Mouse (Mus musculus): ENCODE measurements around the gene Ryk. TPM values are rescaled to one million over a fixed set of nuclear protein-coding genes. Genes with fewer than 3 reads are reported as not detected.
A peak's percentile ranks its signal among the peaks of the same experiment; 100 is the strongest.

The Ryk gene
- total and polyA plus RNA-seq, 2 experiments from 2014 or later = 9.3 to 47.7 TPM

- no peak for TF ChIP-seq CTCF (IDR thresholded peaks at IDR 0.05; ENCODE audit: low read depth)
- no peak overlapping the region for H3K27ac ChIP-seq
- H3K4me1 ChIP-seq (ENCODE audit: insufficient read depth, low read length) = no peaks in the 10 kb centered on the region
- no peak overlapping the region for H3K4me2 ChIP-seq (ENCODE audit: low read depth, low read length)
- no peaks in the 10 kb centered on the region for H3K9me3 ChIP-seq (ENCODE audit: low read length)
- 57% methylated on average over 10 of the region's 10 CpGs for WGBS
- DNase-seq (ENCODE audit: low spot score) = no peak
- no peak overlapping the region for H3K9ac ChIP-seq (replicated peaks; ENCODE audit: low read length)
- H3K4me3 ChIP-seq (ENCODE audit: low read length) = no peak overlapping the region
- H3K36me3 ChIP-seq (ENCODE audit: insufficient read depth, low read length) = no peaks in the 10 kb centered on the region
- no peak for ATAC-seq
- H3K27me3 ChIP-seq (ENCODE audit: insufficient read depth, low read length) = no peaks in the 10 kb centered on the region
Observed at GRCm38 (mm10) chr9:102806056-102806573, 28.6 kb upstream of the Ryk start.

GRCm38 (mm10) chr9:102811192-102811591 is 23.5 kb upstream of the Ryk start:
- no peaks in the 10 kb centered on the region for H3K4me1 ChIP-seq (ENCODE audit: insufficient read depth, low read length)
- H3K36me3 ChIP-seq (ENCODE audit: insufficient read depth, low read length) = no peaks in the 10 kb centered on the region
- no peak for TF ChIP-seq CTCF (IDR thresholded peaks at IDR 0.05; ENCODE audit: low read depth)
- no peaks in the 10 kb centered on the region for H3K9me3 ChIP-seq (ENCODE audit: low read length)
- no peak for DNase-seq (ENCODE audit: low spot score)
- no peak overlapping the region for H3K4me3 ChIP-seq (ENCODE audit: low read length)
- no peak overlapping the region for H3K4me2 ChIP-seq (ENCODE audit: low read depth, low read length)
- H3K9ac ChIP-seq (replicated peaks; ENCODE audit: low read length) = no peak overlapping the region
- ATAC-seq = no peak
- H3K27ac ChIP-seq = no peak overlapping the region
- no peaks in the 10 kb centered on the region for H3K27me3 ChIP-seq (ENCODE audit: insufficient read depth, low read length)
- WGBS = 88% methylated on average over 5 of the region's 5 CpGs

DNA sequence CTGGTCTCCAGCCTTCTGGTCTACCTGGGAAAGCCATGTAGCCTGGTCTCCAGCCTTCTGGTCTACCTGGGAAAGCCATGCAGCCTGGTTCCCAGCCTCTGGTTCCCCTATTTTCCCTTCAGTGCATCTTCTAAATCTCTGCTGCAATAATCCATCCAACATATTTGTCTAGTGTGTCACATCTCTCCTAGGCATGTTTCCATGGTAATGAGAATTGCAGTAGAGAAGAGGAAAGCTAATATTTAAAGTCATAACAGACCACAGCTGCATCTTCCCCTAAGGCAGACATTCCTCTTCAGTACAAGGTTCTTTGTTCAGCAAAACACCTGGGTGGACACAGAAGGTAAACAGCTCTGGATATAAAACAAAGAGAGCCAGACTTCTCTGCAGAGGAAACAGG is 16.5 kb upstream of the Ryk start:
- Histone ChIP-seq H3K4me1 (ENCODE audit: insufficient read depth, low read length) (no peaks in the 10 kb centered on the region), H3K27me3 (ENCODE audit: insufficient read depth, low read length) (no peaks in the 10 kb centered on the region), H3K36me3 (ENCODE audit: insufficient read depth, low read length) (no peaks in the 10 kb centered on the region), H3K9me3 (ENCODE audit: low read length) (no peaks in the 10 kb centered on the region), H3K4me3 (ENCODE audit: low read length) (no peak overlapping the region), H3K9ac (replicated peaks; ENCODE audit: low read length) (no peak overlapping the region), H3K4me2 (ENCODE audit: low read depth, low read length) (no peak overlapping the region), H3K27ac (peak overlapping the region; percentile 65)
- DNase-seq (ENCODE audit: low spot score) (no peak), ATAC-seq (no peak)
- no peak for TF ChIP-seq CTCF (IDR thresholded peaks at IDR 0.05; ENCODE audit: low read depth)

DNA sequence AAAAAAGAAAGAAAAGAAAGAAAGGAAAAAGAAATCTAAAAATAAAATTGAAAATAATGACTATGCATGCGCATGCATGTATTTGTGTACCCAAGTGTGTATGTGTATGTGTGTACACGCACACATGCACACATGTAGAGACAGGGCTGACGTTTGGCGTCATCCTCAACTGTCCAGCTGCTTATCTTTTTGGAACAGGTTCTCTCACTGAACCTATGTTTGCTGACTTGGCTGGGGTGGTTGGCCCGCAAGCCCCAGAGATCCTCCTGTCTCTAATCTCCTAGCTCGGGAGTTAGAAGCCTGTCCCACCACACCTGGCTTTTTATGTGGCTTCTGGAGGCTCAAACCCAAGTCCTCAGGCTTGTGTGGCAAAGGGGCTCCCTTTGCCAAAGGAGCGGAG is 6.1 kb upstream of the Ryk start:
- H3K4me2 ChIP-seq (ENCODE audit: low read depth, low read length) = no peak overlapping the region
- DNase-seq (ENCODE audit: low spot score) (no peak), ATAC-seq (no peak)
- no peaks in the 10 kb centered on the region for H3K9me3 ChIP-seq (ENCODE audit: low read length)
- H3K27ac ChIP-seq = no peak overlapping the region
- TF ChIP-seq CTCF (IDR thresholded peaks at IDR 0.05; ENCODE audit: low read depth) = no peak
- no peak overlapping the region for H3K9ac ChIP-seq (replicated peaks; ENCODE audit: low read length)
- no peak overlapping the region for H3K4me3 ChIP-seq (ENCODE audit: low read length)
- H3K27me3 ChIP-seq (ENCODE audit: insufficient read depth, low read length) = no peaks in the 10 kb centered on the region
- no peaks in the 10 kb centered on the region for H3K36me3 ChIP-seq (ENCODE audit: insufficient read depth, low read length)
- WGBS = 91% methylated on average over 7 of the region's 7 CpGs
- no peaks in the 10 kb centered on the region for H3K4me1 ChIP-seq (ENCODE audit: insufficient read depth, low read length)

- no peaks in the 10 kb centered on the region for H3K36me3 ChIP-seq (ENCODE audit: insufficient read depth, low read length)
- H3K27me3 ChIP-seq (ENCODE audit: insufficient read depth, low read length) = no peaks in the 10 kb centered on the region
- H3K4me3 ChIP-seq (ENCODE audit: low read length) = no peak overlapping the region
- no peak overlapping the region for H3K4me2 ChIP-seq (ENCODE audit: low read depth, low read length)
- H3K9ac ChIP-seq (replicated peaks; ENCODE audit: low read length) = no peak overlapping the region
- WGBS = 91% methylated on average over 4 of the region's 4 CpGs
- no peak overlapping the region for H3K27ac ChIP-seq
- no peaks in the 10 kb centered on the region for H3K9me3 ChIP-seq (ENCODE audit: low read length)
- DNase-seq (ENCODE audit: low spot score) = no peak
- TF ChIP-seq CTCF (IDR thresholded peaks at IDR 0.05; ENCODE audit: low read depth) = no peak
- no peak for ATAC-seq
- H3K4me1 ChIP-seq (ENCODE audit: insufficient read depth, low read length) = 0 out of 2 replicates have a peak, but pooled peaks cover 1% of the 10 kb centered on the region
Observed at GRCm38 (mm10) chr9:102831541-102831940, 3.2 kb upstream of the Ryk start.

- H3K4me1 ChIP-seq (ENCODE audit: insufficient read depth, low read length) = 0 out of 2 replicates have a peak, but pooled peaks cover 6% of the 10 kb centered on the region
- H3K9ac ChIP-seq (replicated peaks; ENCODE audit: low read length) = peak overlapping the region; percentile 95
- peak overlapping the region; percentile 88 for H3K27ac ChIP-seq
- TF ChIP-seq CTCF (IDR thresholded peaks at IDR 0.05; ENCODE audit: low read depth) = no peak
- H3K4me2 ChIP-seq (ENCODE audit: low read depth, low read length) = peak overlapping the region; percentile 75
- WGBS = 11% methylated on average over 10 of the region's 10 CpGs
- no peak for DNase-seq (ENCODE audit: low spot score)
- peak overlapping the region; percentile 90 for H3K4me3 ChIP-seq (ENCODE audit: low read length)
- no peaks in the 10 kb centered on the region for H3K36me3 ChIP-seq (ENCODE audit: insufficient read depth, low read length)
- ATAC-seq = no peak
- H3K9me3 ChIP-seq (ENCODE audit: low read length) = no peaks in the 10 kb centered on the region
- no peaks in the 10 kb centered on the region for H3K27me3 ChIP-seq (ENCODE audit: insufficient read depth, low read length)
Observed at GRCm38 (mm10) chr9:102834414-102834741, 339 bp upstream of the Ryk start.

- ATAC-seq = no peak
- no peak for DNase-seq (ENCODE audit: low spot score)
- WGBS = 58% methylated on average over 9 of the region's 9 CpGs
Observed at GRCm38 (mm10) chr9:102836279-102836678, 1.6 kb downstream of the Ryk start.

More at GRCm38 (mm10) chr9:102836279-102836678, 1.6 kb downstream of the Ryk start:
- peak overlapping the region; percentile 90 for H3K4me3 ChIP-seq (ENCODE audit: low read length)
- H3K27ac ChIP-seq = no peak overlapping the region
- no peaks in the 10 kb centered on the region for H3K36me3 ChIP-seq (ENCODE audit: insufficient read depth, low read length)
- peaks cover 16% of the 10 kb centered on the region for H3K4me1 ChIP-seq (ENCODE audit: insufficient read depth, low read length)
- peak overlapping the region; percentile 75 for H3K4me2 ChIP-seq (ENCODE audit: low read depth, low read length)
- H3K27me3 ChIP-seq (ENCODE audit: insufficient read depth, low read length) = no peaks in the 10 kb centered on the region
- TF ChIP-seq CTCF (IDR thresholded peaks at IDR 0.05; ENCODE audit: low read depth) = no peak
- H3K9ac ChIP-seq (replicated peaks; ENCODE audit: low read length) = no peak overlapping the region; the same call in 1 of the 2 replicates
- H3K9me3 ChIP-seq (ENCODE audit: low read length) = no peaks in the 10 kb centered on the region

Data from hindbrain, postnatal 0 days (tissue).